Mouse (Mus musculus) C2C12 (cell line): ENCODE results near the gene Gm5640. TPM values are rescaled to one million over a fixed set of nuclear protein-coding genes. Genes with fewer than 3 reads are reported as not detected.
"Not testable (repeated sequence)": the region's sequence is repeated elsewhere in the genome, so short reads cannot be mapped to it uniquely, and the experiment has no call there.

ENCODE experiments used
- H3K27me3 ChIP-seq: one replicate; pipeline ENCODE4 v1.6.1; 2011; ENCODE audit not compliant: control insufficient read depth, insufficient read depth, insufficient read length
- H3K36me3 ChIP-seq: one replicate; pipeline ENCODE4 v1.6.1; 2011; ENCODE audit not compliant: control insufficient read depth, insufficient read depth
- H3K4me3 ChIP-seq: one replicate; pipeline ENCODE4 v1.5.1; 2011; ENCODE audit warnings: mild to moderate bottlenecking, control low read depth; ENCODE audit not compliant: poor library complexity, insufficient read depth, severe bottlenecking
- H3K79me2 ChIP-seq: one replicate; pipeline ENCODE4 v1.6.1; 2011; ENCODE audit not compliant: control insufficient read depth, insufficient read depth
- H3K79me3 ChIP-seq: one replicate; pipeline ENCODE4 v1.6.1; 2011; ENCODE audit warnings: low read depth, control low read depth
- H3ac ChIP-seq: one replicate; pipeline ENCODE3; 2011; ENCODE audit warnings: low read depth; ENCODE audit not compliant: control insufficient read depth, insufficient read length
- CTCF ChIP-seq: IDR thresholded peaks from one replicate; pipeline ENCODE4 v1.5.1; 2011; ENCODE audit not compliant: control insufficient read depth, insufficient read depth, insufficient read length
- FOSL1 ChIP-seq: IDR thresholded peaks from one replicate; pipeline ENCODE4 v1.8.0; 2011; ENCODE audit warnings: mild to moderate bottlenecking, low read length; ENCODE audit not compliant: poor library complexity, insufficient read depth, severe bottlenecking
- MAX ChIP-seq: IDR thresholded peaks from one replicate; pipeline ENCODE4 v1.6.1; 2011; ENCODE audit warnings: mild to moderate bottlenecking, control low read depth
- MYOD1 ChIP-seq: IDR thresholded peaks from one replicate; pipeline ENCODE4 v1.6.1; 2011; ENCODE audit warnings: low read depth; ENCODE audit not compliant: control insufficient read depth, insufficient read length
- MYOG ChIP-seq: IDR thresholded peaks from one replicate; pipeline ENCODE4 v1.6.1; 2011; ENCODE audit not compliant: control insufficient read depth, insufficient read length; ENCODE audit errors: extremely low read depth
- USF1 ChIP-seq: IDR thresholded peaks from one replicate; pipeline ENCODE4 v1.6.1; 2011; ENCODE audit warnings: low read depth, mild to moderate bottlenecking, control low read depth, moderate library complexity
- long read RNA-seq, 2 experiments: library from polyadenylated mRNA; unstranded; transcript quantifications; one replicate each; pipeline ENCODE4 v2.0.0; 2019 to 2020
- polyA plus RNA-seq: library from polyadenylated mRNA; unstranded; fragments of >200 nt; fragmentation: generic; extraction: Trizol; gene quantifications from one replicate; pipeline ENCODE4 v1.2.1, GENCODE M21; 2012; ENCODE audit warnings: missing spikeins

Gene Gm5640
- not detected for polyA plus RNA-seq
- long read RNA-seq, experiment 1, result 0 reads
- long read RNA-seq, experiment 2, result 0 reads

GRCm38 (mm10) chrX:74645466-74646323 lies at the start of gene Gm5640:
Gene Gm5640, minus strand, starts transcription at chrX:74645635.
- H3K36me3 ChIP-seq, H3K79me3 ChIP-seq, H3K79me2 ChIP-seq, H3ac ChIP-seq, H3K27me3 ChIP-seq, H3K4me3 ChIP-seq: not testable (repeated sequence)

GRCm38 (mm10) chrX:74646393-74646792 lies 958 bp upstream of the Gm5640 start:
- not testable (repeated sequence) for H3ac ChIP-seq, H3K4me3 ChIP-seq, H3K79me2 ChIP-seq, H3K36me3 ChIP-seq, H3K27me3 ChIP-seq, H3K79me3 ChIP-seq

GRCm38 (mm10) chrX:74592379-74592778 lies 53.1 kb downstream of the Gm5640 start, which contains the start of gene Olfr1325:
Gene Olfr1325, plus strand, starts transcription at chrX:74592679.
- Histone ChIP-seq H3ac (no peak within 1 kb of the TSS), H3K79me2 (no peaks in the 10 kb centered on the region), H3K4me3 (no peak within 1 kb of the TSS), H3K79me3 (no peaks in the 10 kb centered on the region), H3K27me3 (no peaks in the 10 kb centered on the region), H3K36me3 (no peaks in the 10 kb centered on the region)
- TF ChIP-seq FOSL1 (no peak), MYOD1 (no peak), CTCF (no peak), MAX (no peak), MYOG (no peak), USF1 (no peak)

Other genes with a start within 250 kb of the Gm5640 start
- gene G6pdx, start 216.4 kb downstream of the Gm5640 start, polyA plus RNA-seq, result 148 TPM
- not detected for gene Gm6880, start 164.2 kb downstream of the Gm5640 start, polyA plus RNA-seq
- not detected for gene Olfr1326-ps1, start 70.7 kb downstream of the Gm5640 start, polyA plus RNA-seq
- gene Olfr1325, start 53.0 kb downstream of the Gm5640 start, polyA plus RNA-seq, result not detected
- not detected for gene Gm6890, start 95.3 kb upstream of the Gm5640 start, polyA plus RNA-seq
- gene Gm5936, start 191.6 kb upstream of the Gm5640 start, polyA plus RNA-seq, result not detected